Mouse (Mus musculus) thymus, postnatal 0 days (tissue): ENCODE results near the gene Asxl1. TPM values are rescaled to one million over a fixed set of nuclear protein-coding genes. Genes with fewer than 3 reads are reported as not detected.

ENCODE experiments used
- DNase-seq: peaks from one replicate; pipeline ENCODE4 v3.0.0-alpha.2; 2015; ENCODE audit warnings: low spot score
- polyA plus RNA-seq: library from polyadenylated mRNA; unstranded; fragments of >200 nt; fragmentation: Nextera tagmentation; extraction: Ambion mirVana; gene quantifications from 2 replicates; pipeline ENCODE4 v1.2.1, GENCODE M21; 2015

Asxl1 gene
- polyA plus RNA-seq, 1 experiment from 2014 or later: 15.6 TPM

DNA sequence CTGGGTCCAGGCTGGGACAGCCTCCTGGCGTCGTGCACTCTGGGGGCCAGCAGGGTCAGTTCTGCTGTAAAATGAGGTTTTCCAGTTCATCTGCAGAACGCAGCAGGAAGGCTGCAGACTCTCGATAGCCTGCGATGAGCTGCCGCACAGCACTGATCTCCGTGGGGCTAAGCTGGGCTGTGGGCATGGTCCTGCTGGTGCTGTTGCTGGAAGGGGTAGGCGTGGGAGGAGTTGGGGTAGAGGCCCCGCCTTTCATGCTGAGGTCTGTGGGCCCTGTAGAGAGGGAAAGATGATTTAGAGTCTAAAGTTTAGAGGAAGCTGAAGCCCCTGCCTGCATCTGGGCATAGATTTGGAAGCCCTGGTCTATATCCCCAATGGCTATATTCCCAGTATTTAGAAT lies 65.9 kb downstream of the Asxl1 start:
- DNase-seq: no peak

DNA sequence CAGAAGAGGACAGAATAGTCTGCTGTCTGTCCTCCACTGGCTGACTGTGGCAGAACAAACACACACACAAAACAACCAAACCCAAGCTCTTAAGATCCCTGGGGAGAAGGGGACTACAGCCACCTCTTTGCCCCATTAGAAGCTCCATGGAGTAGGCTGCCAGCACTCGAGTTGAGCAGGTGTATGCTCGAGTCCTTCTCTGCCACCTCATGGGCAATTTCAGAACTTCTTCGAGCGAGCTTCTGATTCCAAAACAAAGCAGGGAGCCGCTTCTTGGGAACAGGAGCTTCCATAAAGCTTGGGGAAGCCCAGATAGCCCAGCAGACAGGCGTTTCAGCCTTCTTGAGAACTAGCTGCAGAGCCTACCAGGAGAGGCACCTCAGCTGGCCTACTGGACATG lies 66.9 kb downstream of the Asxl1 start:
- DNase-seq: no peak

DNA sequence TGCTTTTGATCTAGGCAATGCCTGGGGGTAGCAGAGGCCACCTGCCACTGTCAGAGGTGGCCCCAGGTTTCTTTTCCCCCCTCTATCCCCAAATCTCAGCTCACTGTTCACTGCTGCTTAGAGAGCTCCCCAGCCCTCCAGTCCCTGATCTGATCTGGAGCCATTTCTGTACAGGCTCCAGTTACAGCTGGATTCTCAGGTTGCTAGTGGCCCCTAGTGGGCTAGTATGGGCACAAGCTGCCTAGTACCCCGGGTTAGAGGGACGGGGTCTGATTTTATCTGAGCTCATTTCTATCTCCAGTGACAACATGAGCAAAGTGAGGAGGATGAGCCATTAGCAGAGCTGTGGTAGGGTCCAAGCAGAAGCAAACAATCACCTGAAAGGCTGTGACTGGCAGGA lies 69.0 kb downstream of the Asxl1 start:
- peak; percentile 59 for DNase-seq

DNA sequence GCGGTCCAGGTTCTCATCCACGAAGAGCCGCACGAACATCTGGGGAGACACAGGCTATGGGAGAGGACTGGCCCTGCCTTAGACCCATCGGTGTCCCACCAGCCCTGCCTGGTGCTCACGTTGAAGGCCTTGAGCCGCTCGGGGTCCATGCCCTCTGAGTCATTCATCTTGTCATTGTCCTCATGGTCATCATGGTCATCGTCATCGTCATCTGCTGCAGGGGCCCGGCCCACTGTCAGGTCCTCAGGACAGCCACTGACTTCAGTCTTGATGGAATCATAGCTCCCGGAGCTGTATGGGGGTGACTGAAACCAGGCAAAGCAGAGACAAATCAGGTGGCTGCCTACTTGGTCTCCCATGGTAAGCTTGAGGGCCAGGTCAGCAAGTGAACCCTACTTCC lies 72.2 kb downstream of the Asxl1 start:
- no peak for DNase-seq

DNA sequence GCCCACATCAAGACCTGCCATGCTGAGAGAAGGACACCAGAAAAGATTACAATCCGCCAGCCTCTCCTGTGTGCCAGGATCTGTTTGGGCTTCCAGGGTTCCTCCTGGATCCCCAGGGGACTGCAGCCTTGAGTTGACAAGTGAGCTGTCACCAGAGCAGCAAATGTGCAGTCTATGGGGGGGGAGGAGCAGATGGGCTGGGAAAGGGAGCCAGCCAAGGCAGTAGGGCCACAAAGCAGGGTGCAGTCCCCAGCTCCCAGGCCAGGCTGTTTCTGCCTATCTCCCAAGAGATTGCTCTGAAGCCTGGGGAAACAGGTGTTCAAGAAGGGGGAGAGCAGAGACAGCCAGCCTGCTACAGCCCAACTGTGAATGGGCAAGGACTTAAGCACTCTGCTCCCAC lies 72.8 kb downstream of the Asxl1 start:
- no peak for DNase-seq

DNA sequence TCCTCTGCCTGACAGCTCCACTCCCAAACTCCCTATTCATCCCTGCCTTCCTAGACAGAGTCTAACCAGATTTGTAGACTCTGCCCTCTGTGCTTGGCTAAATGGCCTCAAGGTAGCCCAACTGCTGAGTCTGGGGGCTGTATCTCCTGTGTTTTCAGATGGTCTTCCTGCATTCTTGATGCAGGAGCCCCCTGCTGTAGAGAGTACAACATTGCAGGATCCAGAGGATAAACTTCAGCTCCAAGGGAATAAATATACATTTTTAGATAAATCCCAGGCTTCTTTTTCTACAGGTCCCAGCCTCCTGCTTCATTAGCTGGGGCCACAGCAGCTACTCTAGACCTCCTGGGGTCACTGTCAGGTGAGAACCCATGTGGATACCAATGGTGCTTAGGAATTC lies 75.6 kb downstream of the Asxl1 start:
- DNase-seq: peak; percentile 35

DNA sequence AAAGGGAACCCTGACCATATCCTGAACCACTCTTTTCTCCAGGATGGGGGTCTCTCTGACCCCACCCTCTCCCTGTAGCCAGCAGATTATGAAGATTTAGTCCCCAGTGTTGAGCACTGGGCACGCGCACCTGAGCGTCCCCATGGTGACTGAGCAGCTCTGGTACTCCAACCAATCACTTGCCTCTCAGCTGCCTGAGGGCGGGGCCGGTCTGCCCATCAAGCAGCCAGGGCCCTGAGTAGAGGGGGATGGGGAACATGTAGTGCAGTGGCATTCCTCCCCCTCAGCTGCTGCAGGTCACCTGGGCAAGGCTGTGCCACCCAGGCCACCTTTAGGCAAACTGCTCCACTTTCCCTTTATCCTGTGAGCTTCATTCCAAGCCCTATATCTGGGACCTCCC lies 76.4 kb downstream of the Asxl1 start:
- DNase-seq: no peak

DNA sequence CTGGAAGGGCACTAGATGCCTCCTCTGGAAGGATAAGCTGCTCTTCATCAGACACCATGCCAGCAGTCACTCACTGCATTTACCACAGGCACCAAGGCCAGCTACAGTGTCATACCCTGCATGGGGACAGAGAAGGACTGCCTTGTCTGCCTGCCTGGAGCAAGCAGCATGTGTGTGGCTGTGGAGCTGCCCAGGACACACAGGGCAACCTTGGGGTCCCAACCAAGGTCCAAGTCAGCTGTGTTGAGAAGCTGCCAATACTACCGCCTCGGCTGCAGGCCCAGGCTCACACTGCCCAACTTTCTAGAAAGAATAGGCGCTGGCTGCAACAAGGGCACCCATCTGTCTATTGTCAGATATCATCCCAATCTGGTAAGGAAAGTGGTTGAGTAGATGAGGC lies 77.5 kb downstream of the Asxl1 start:
- DNase-seq: no peak

DNA sequence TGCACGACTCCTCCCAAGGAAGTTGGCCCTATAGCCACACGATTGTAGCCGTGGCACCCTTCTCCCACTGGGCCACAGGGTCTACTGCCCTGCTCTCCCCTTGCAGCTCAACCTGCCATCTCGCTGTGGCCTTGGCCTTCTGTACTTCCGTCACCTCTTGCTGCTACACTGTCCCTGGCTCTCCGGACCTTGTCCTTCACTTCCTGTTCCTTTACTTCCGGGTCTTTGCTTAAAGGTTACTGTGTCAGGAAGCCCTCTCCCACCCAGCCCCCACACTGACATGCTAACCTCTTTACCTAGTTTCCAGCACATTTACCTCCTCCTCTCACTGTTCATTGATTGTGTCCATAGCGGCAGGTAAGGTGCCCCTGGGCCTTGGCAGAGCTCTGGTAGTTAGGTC lies 78.9 kb downstream of the Asxl1 start:
- DNase-seq: no peak

DNA sequence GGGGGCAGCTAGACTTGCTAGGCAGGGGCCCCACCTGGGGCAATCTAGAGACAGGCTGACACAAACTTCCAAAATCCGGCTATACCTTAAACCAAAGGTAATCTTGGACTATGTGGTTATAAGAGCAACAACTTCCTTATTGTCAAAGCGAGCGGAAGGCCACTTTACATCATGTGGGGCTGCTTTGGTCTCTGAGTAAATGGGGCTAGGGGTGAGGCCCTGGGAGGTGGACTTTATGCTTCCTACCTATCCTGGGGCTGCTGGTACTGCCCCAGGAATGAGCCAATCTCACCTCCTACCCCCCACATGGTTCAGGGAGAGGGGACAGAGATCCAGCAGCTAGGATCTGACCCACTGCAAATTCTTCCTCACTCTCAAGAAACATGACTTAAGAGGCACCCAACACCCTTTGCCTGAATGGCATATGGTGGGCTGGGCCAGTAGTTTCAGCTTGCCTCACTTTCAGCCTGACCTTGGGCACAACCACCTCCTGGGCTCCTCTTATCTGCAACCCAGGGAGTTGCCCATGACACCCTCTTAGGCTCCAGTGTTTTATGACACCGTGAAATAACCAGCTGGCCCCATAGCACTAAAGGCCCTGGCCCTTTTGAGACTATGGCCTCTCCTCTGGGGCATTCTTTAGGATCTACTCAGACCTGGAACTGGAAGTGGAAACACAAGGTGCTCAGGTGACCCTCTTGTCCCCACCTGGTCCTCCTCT lies 79.7 kb downstream of the Asxl1 start:
- DNase-seq: no peak

DNA sequence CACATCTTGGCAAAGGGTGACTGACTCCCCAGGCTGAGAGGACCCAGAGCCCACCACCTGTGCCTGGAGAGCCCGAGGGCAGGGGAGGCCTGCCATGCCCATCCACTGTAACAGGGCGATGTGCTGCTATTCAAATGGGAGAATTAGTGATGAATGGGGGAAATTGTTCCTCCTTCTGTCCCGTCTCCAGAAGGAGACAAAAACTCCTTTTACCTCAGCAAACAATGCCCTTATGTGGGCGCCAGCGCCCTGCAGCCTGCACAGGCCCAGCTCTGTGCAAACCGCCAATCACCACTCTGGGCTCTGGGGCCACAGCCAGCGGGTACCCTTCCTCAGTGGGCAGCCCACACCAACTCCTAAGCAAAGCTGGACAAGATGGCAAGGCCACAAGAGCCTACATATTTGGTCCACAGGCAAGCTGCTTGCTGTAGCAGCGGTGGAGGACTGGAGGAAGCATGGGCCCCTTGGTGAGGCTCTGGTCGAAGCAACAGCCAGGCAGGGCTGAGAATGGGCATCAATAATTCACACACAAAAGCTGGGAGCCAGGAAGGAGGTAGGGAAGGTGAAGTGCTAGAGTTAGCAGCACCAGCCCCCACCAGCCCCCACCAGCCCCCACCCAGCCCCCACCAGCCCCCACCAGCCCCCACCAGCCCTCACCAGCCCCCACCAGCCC lies 80.5 kb downstream of the Asxl1 start:
- DNase-seq: no peak

DNA sequence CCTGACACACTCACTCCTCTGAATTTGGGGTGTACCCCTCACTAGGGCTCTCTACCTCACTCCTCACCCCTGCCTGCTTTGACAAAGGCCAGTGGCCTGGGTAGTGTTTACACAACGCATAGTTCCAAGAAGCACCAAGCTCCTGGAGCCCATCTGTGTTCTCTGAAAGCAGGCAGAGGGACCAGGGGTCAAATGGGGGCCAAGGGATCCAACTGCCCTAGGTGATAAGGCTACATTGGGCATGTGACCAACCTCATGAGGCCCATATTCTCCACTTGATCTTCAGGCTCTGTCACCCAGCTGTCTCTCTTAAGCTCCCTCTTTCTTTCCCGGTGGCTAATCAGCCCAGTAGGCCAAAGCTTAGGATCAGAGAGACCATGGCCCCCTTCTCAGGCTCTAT lies 81.3 kb downstream of the Asxl1 start:
- DNase-seq: no peak

DNA sequence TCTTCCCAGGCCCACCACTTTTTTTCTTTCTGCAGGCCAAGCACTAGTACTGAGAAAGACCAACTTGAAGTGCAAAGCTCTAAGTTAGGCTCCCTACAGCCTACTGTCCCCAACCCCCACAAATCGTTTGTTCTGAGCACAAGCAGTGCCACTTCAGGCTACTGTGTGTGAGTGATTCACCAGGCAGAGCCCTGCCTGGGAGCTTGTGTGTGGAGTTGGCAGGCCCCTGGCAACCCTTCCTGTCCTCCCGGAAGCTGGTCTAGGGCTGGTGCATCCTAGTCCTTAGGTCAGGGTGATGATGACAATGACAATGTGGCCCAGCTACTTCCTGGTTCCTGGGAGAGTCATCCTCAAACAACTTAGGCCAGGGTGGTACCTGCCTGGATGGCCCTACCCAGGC lies 82.9 kb downstream of the Asxl1 start:
- no peak for DNase-seq

DNA sequence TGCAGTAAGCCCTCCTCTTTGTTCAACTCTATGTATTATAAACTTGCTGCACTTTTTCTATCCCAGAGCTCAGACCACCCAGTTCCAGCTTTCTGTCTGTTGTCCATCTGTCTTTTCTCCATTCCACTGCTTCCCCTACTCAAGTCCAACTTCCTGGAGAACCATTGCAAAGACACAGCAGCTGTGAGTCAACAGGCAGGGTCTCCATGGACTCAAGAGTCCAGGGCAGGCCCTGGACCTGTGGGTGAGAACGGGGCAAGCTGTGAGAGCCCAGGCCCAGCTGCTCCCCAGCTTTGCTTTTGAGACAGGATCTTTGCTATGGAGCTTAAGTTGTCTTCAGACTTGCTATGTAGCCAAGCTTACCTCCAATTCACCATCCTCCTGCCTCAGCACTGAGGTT lies 84.9 kb downstream of the Asxl1 start:
- DNase-seq: no peak

DNA sequence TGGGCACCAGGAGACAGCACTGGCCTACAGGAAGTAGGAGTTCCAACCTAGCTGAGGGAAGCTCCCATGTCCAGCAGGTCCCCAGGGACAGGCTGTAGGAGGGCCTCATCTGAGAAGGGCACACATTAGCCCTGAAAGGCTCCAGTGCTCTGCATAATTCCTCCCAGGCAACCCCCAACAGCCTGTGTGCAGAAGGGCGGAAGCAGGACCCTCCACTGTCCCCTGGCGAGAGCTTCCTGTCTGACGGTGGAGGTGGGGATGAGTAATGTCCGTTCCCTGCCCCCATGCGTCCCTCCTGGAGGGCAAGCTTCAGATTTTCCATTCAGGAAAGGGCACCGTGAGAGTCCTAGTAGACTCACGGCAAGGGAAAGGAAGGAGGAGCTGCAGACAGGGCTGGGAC lies 86.9 kb downstream of the Asxl1 start:
- DNase-seq: no peak

DNA sequence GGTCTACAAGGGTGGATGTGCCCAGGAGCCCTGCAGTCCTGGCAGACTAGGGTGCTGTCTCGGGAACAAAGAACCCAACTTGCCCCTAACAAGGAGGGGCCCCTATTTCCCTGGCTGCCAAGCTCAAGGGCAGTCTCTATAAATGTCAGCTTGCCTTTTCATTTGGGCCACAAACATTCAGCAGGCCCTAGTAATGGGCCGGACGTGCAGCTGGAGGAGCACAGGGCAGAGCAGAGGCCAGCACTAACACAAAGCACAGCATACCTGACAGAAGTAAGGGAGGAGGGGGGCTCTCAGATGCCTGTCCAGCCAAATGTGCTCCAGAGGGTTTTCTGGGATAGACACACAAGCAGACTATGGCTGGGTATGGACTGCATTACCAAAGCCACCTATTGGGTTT lies 88.2 kb downstream of the Asxl1 start:
- no peak for DNase-seq

DNA sequence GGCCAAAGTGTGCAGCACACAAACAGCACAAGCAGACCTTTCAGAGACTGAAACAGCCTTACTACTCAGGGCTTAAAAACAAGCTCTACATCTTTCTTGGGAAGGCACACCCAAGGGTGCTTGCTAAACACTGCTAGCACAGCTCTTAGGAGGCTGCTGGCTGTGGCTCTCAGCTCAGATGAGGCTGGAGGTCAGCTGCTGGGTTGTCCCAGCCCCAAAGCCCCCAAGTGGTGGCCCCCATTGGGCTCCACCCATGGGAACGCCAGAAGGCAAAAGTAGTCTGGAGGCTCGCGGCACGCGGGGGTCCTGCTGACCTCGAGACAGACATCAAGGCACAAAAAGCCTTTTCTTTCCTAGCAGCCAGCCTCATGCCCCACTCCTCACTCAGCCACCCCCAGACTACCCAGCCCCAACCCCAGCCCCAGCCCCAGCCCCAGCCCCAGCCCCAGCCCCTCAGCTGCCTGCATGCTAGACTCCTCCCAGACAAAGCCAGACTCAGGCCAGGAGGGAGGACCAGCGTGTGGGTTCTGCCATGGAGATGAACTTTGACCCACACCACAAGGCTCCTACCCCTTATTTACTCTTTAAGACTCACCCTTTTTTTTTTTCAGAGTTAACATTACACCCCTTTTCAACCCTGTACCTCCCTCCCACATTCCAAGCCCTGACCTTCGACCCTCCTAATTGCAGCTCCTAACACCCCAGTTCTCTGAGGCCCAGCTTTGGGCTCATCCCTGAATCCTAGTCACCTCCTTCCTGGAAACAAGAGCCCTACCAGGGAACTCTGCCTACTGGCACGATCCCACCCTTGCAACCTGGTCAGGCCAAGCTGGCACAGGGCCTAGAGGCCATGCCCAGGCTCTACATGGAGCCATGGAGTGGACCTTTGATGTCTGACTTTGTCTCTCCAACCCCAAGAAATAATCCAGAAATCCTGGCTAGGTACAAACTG lies 89.5 kb downstream of the Asxl1 start:
- no peak for DNase-seq

DNA sequence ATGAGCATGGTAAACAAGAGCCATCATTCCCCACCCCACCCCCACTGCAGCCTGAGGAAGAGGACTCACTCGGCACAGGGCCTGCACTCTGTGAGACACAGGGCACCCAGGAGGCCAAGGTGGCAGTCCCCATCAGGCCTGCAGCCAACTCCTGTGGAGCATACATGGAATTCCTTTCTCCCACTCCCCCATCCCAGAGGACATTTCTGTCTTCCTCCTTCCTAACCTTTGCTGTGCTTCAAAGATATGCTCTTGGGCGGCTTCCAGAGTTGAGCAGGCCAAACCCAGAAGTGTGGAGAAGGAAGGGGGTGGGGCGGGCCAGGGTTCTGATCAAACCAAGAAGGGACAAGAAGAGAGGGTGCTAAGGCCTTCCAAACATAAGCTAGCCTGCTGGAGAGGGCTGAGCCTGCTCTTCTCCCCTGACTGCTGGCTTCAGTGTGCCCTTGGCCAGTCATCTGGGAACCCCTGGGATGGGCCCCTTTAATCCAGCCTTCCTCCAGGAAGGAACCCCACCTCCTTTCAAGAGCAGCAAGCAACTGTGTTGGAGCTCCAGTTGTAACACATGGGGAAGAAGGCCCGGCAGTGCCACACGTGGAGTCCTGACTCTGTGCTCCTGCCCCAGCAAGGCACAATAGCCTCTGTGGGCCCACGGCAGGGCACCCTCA lies 91.1 kb downstream of the Asxl1 start:
- no peak for DNase-seq

DNA sequence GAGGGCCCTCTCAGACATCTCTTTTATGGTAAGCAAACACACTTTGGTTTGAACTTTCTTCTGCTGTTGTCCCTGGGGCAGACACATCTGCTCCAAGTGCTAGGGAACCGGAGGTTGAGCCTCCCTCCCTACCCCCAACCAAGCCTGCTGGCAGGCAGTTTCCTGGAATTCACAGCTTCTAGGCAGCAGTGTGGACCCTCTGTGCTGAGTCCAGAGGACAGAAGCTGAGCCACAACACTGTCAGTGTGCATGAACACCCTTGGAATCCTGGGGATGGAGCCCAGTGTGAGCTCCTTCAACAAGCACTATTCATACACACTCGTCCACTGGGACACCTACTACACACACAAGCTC lies 91.7 kb downstream of the Asxl1 start:
- no peak for DNase-seq

DNA sequence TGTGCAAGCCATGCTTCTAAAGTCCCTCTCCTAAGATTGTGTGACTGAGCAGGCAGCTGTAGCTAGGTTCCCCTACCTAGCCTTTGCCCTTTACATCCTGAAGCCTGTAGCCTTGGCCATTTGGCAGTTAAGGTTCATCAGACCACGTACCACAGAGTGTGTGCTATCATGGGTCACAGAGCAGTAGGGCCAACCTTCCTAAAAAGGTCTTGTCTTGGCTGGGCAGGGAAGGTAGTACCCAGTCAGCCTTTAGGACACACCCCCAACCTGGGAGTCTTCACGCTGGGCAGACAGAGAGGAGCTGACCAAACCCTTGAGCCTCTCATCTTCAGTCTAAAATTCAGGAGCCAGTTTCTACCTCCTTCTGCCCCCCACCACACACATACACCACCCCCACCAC lies 95.1 kb downstream of the Asxl1 start:
- no peak for DNase-seq

DNA sequence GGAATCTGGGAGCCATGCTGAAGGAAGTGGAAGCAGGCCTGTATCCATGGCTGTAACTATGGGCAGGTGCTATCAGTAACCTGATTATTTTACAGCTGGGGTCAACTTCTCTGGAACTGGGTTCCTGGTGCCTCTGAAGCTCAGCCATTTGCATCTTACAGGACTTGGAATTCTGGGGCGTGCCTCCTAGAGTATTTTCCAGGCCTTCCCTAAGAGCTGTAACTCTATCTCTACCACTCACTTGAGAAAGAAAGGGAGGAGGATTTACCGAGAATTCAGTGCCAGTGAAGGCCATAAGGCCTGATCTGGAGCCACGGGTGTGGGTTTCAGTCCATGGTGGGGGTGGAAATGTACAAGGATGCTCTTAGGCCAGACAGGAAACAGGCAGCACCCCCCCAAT lies 95.6 kb downstream of the Asxl1 start:
- DNase-seq: no peak

DNA sequence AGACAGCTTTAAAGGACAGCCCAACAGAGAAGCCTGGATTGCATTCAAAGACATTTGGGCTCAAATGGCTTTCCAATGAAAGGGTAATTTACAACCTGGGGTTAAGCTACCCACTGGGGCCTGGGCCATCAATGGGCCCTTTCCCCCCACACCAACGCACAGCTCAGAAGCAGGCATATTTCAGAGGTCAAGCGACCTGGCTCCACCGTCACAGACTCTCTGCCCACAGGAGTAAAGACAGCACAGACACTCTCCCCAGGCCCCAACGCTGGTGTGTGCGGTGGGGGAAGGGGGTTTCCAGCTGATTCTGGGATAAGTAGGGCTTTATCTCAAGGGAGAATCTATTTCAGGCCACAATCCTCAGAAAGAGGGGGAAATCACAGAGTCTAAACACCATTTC lies 97.1 kb downstream of the Asxl1 start:
- DNase-seq: no peak
